Mouse (Mus musculus) kidney, postnatal 0 days (tissue): ENCODE results near the gene Irf2bp1. TPM values are rescaled to one million over a fixed set of nuclear protein-coding genes. Genes with fewer than 3 reads are reported as not detected.

Experiments used
- ATAC-seq: fragments of 200-750 bp; cut with Nextera tagmentation; replicated peaks from 2 replicates; pipeline ENCODE4 v1.8.0; 2017; ENCODE audit warnings: low read depth, moderate number of reproducible peaks, moderate TSS enrichment, moderate library complexity; ENCODE audit not compliant: low FRiP score
- DNase-seq: peaks from one replicate; pipeline ENCODE4 v3.0.0-alpha.2; 2016; ENCODE audit warnings: low spot score
- H3K27ac ChIP-seq: fragments of 300-500 bp; sonication (generic); 2 replicates; pipeline ENCODE4 v1.5.1; 2014; ENCODE audit warnings: mild to moderate bottlenecking
- H3K27me3 ChIP-seq: fragments of 300-500 bp; sonication (generic); 2 replicates; pipeline ENCODE4 v1.6.1; 2014; ENCODE audit warnings: low read length, mixed read lengths; ENCODE audit not compliant: insufficient read depth
- H3K36me3 ChIP-seq: fragments of 300-500 bp; sonication (generic); 2 replicates; pipeline ENCODE4 v1.6.1; 2014; ENCODE audit warnings: low read length, mixed read lengths; ENCODE audit not compliant: insufficient read depth
- H3K4me1 ChIP-seq: fragments of 300-500 bp; sonication (generic); replicated peaks from 2 replicates; pipeline ENCODE4 v1.6.1; 2014; ENCODE audit warnings: antibody characterized with exemption, low read length, mixed read lengths; ENCODE audit not compliant: insufficient read depth
- H3K4me2 ChIP-seq: fragments of 300-500 bp; sonication (generic); 2 replicates; pipeline ENCODE4 v1.6.1; 2014; ENCODE audit warnings: mild to moderate bottlenecking, low read length, moderate library complexity, mixed read lengths
- H3K4me3 ChIP-seq: fragments of 300-500 bp; sonication (generic); replicated peaks from 2 replicates; pipeline ENCODE4 v1.5.1; 2014; ENCODE audit warnings: low read depth, low read length
- H3K9ac ChIP-seq: fragments of 300-500 bp; sonication (generic); 2 replicates; pipeline ENCODE4 v1.6.1; 2014; ENCODE audit warnings: low read depth, low read length
- H3K9me3 ChIP-seq: fragments of 300-500 bp; sonication (generic); replicated peaks from 2 replicates; pipeline ENCODE4 v1.6.1; 2016; ENCODE audit warnings: low read length, inconsistent platforms, mixed read lengths
- CTCF ChIP-seq: IDR thresholded peaks from 2 replicates; pipeline ENCODE4 v1.5.1; 2016; ENCODE audit warnings: antibody characterized with exemption, low read depth, mild to moderate bottlenecking, moderate library complexity
- WGBS: fragments of 180-500 bp; shearing (Covaris S2); extraction: QIAGEN DNeasy Blood & Tissue Kit; methylation state at CpG from one replicate; pipeline ENCODE4 v1.1.7; 2014; 5-methylcytosine and 5-hydroxymethylcytosine counted together
- polyA plus RNA-seq: library from polyadenylated mRNA; unstranded; fragments of >200 nt; fragmentation: Nextera tagmentation; extraction: Ambion mirVana; gene quantifications from 2 replicates; pipeline ENCODE4 v1.2.1, GENCODE M21; 2015

The Irf2bp1 gene
- polyA plus RNA-seq, 1 experiment from 2014 or later: 17.3 TPM

- 40% methylated on average over 2 of the region's 2 CpGs for WGBS
- TF ChIP-seq CTCF: no peak
Observed at GRCm38 (mm10) chr7:18987100-18987499, 16.7 kb upstream of the Irf2bp1 start, which contains the start of gene Nanos2. Nanos2 (plus strand) TSS chr7:18987400.

GRCm38 (mm10) chr7:18987747-18988146 lies 16.1 kb upstream of the Irf2bp1 start:
- H3K36me3 ChIP-seq: no peaks in the 10 kb centered on the region
- 74% methylated on average over 13 of the region's 13 CpGs for WGBS
- H3K27me3 ChIP-seq: no peaks in the 10 kb centered on the region
- H3K27ac ChIP-seq: no peak overlapping the region
- no peak overlapping the region for H3K4me2 ChIP-seq
- TF ChIP-seq CTCF: no peak
- ATAC-seq (no peak), DNase-seq (no peak)
- peaks cover 14% of the 10 kb centered on the region for H3K4me1 ChIP-seq
- H3K9me3 ChIP-seq: no peaks in the 10 kb centered on the region
- no peak overlapping the region for H3K9ac ChIP-seq
- H3K4me3 ChIP-seq: no peak overlapping the region

More at GRCm38 (mm10) chr7:18987100-18987499, 16.7 kb upstream of the Irf2bp1 start, which contains the start of gene Nanos2:
- no peaks in the 10 kb centered on the region for H3K9me3 ChIP-seq
- no peak within 1 kb of the TSS for H3K4me2 ChIP-seq
- no peaks in the 10 kb centered on the region for H3K27me3 ChIP-seq
- ATAC-seq (no peak), DNase-seq (no peak)
- H3K4me1 ChIP-seq: peaks cover 10% of the 10 kb centered on the region
- no peak within 1 kb of the TSS for H3K27ac ChIP-seq
- no peak within 1 kb of the TSS for H3K4me3 ChIP-seq
- no peaks in the 10 kb centered on the region for H3K36me3 ChIP-seq
- H3K9ac ChIP-seq: no peak within 1 kb of the TSS

DNA sequence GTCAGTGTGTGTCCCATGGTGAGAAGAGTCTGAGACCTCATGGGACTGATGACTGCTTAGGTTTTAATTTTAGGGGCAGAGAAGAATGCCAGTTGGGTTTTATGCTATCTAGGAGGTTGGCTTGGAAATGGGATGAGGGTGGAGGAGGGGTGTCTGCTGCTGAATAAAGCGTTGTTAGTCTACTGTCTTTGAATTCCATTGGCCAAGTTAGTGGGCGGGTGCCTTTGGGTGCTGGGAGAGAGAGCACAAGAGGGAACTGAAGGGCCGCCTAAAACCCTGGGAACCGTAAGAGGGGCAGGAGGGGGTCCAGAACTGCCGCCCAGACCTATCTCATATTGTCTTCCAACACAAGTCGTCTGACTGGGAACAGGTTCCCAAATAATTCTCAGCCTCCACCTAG lies 15.1 kb upstream of the Irf2bp1 start:
- Histone ChIP-seq H3K36me3 (no peaks in the 10 kb centered on the region), H3K9ac (no peak overlapping the region), H3K4me2 (no peak overlapping the region), H3K4me3 (no peak overlapping the region), H3K27me3 (no peaks in the 10 kb centered on the region), H3K4me1 (peaks cover 14% of the 10 kb centered on the region), H3K9me3 (no peaks in the 10 kb centered on the region), H3K27ac (no peak overlapping the region)
- WGBS: 67% methylated on average over 6 of the region's 6 CpGs
- ATAC-seq (no peak), DNase-seq (no peak)
- no peak for TF ChIP-seq CTCF

GRCm38 (mm10) chr7:18989995-18990394 lies 13.8 kb upstream of the Irf2bp1 start:
- H3K27ac ChIP-seq: 0 out of 2 replicates have a peak overlapping the region, but pooled peaks have one; percentile 63
- H3K36me3 ChIP-seq: no peaks in the 10 kb centered on the region
- WGBS: 8% methylated on average over 5 of the region's 5 CpGs
- ATAC-seq (no peak), DNase-seq (no peak)
- H3K27me3 ChIP-seq: no peaks in the 10 kb centered on the region
- no peak overlapping the region for H3K4me3 ChIP-seq
- peaks cover 14% of the 10 kb centered on the region for H3K4me1 ChIP-seq
- H3K9me3 ChIP-seq: no peaks in the 10 kb centered on the region
- peak; percentile 52 for TF ChIP-seq CTCF
- peak overlapping the region; percentile 85; the same call in 1 of the 2 replicates for H3K4me2 ChIP-seq
- H3K9ac ChIP-seq: no peak overlapping the region

DNA sequence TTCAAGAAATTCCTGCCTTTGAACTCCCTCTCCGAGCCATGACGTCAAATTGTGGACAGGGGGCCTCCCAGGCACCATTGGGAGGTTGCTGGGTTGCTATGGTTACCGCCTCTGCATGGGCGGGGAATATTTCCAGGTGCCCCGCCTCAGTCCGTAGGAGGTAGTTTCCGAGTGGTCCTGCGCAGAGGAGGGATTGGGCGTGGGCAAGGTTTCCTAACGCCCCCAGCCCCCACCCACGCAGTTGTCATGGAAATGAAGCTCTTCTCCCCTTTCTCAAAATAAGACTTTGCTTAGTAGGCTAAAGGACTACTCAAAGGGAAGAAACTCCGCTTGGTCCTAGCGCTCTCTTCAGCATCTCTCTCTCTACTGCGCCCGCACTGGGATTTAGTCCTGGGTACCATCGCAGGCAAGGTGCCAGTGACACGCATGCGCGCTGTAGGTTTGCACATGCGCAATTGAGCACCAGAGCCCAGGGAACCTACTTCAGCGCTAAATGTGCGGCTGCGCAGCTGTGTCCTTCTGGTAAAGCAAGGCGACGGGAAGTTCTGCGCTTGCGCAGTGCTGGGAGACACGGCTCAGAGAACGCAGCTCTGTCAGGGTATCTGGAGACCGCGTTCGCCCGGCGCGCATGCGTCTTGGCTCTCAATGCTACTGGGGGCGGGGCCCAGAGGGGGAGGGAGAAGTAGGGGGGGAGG lies 13.1 kb upstream of the Irf2bp1 start, which contains the start of gene Mypop:
TSS of gene Mypop (plus strand) at position 645 of the 695 bp plus-strand sequence.
- TF ChIP-seq CTCF: 0 out of 2 replicates have a peak, but pooled peaks have one; percentile 7
- peak; percentile 100 for DNase-seq
- Histone ChIP-seq H3K4me1 (peaks cover 14% of the 10 kb centered on the region), H3K9me3 (no peaks in the 10 kb centered on the region), H3K9ac (peak within 1 kb of the TSS; percentile 47; the same call in 1 of the 2 replicates), H3K27me3 (no peaks in the 10 kb centered on the region), H3K36me3 (no peaks in the 10 kb centered on the region), H3K4me3 (peak within 1 kb of the TSS; percentile 37), H3K27ac (peak within 1 kb of the TSS; percentile 63; the same call in 1 of the 2 replicates), H3K4me2 (peak within 1 kb of the TSS; percentile 85)
- WGBS: under 1% methylated on average over 35 of the region's 37 CpGs
- ATAC-seq: peak; percentile 93

GRCm38 (mm10) chr7:18991660-18992293 lies 12.1 kb upstream of the Irf2bp1 start:
- WGBS: 1% methylated on average over 59 of the region's 59 CpGs
- H3K4me1 ChIP-seq: peaks cover 14% of the 10 kb centered on the region
- peak overlapping the region; percentile 85 for H3K4me2 ChIP-seq
- DNase-seq (no peak), ATAC-seq (no peak)
- H3K4me3 ChIP-seq: peak overlapping the region; percentile 37
- TF ChIP-seq CTCF: no peak
- no peaks in the 10 kb centered on the region for H3K36me3 ChIP-seq
- H3K27me3 ChIP-seq: no peaks in the 10 kb centered on the region
- peak overlapping the region; percentile 47; the same call in 1 of the 2 replicates for H3K9ac ChIP-seq
- H3K9me3 ChIP-seq: no peaks in the 10 kb centered on the region
- no peak overlapping the region for H3K27ac ChIP-seq
